Mouse (Mus musculus) spleen, adult 2 months (tissue): ENCODE data around the gene Cyb5r2. TPM values are rescaled to one million over a fixed set of nuclear protein-coding genes. Genes with fewer than 3 reads are reported as not detected.

Source experiments
- DNase-seq, 2 experiments: peaks; one replicate each; pipeline versions ENCODE4 v3.0.0 to v3.0.0-alpha.2; 2012 to 2021; ENCODE audit warnings: low spot score in 2 of 2, low read depth in 1 of 2
- H3K27ac ChIP-seq: fragments of 200-500 bp; 2 replicates; pipeline ENCODE4 v1.5.1; 2012; ENCODE audit warnings: low read length, inconsistent platforms; ENCODE audit not compliant: insufficient read depth
- H3K27me3 ChIP-seq: fragments of 200-500 bp; 2 replicates; pipeline ENCODE4 v1.6.1; 2012; ENCODE audit warnings: mild to moderate bottlenecking, moderate library complexity, low read length, inconsistent platforms; ENCODE audit not compliant: control insufficient read depth, insufficient read depth
- H3K36me3 ChIP-seq: fragments of 200-500 bp; 2 replicates; pipeline ENCODE4 v1.6.1; 2012; ENCODE audit warnings: mild to moderate bottlenecking, low read length, inconsistent platforms; ENCODE audit not compliant: control insufficient read depth, insufficient read depth
- H3K4me1 ChIP-seq: fragments of 200-500 bp; 2 replicates; pipeline ENCODE4 v1.6.1; 2011; ENCODE audit warnings: inconsistent platforms; ENCODE audit not compliant: control insufficient read depth, insufficient read depth, insufficient read length
- H3K4me3 ChIP-seq: fragments of 200-500 bp; 2 replicates; pipeline ENCODE4 v1.5.1; 2011; ENCODE audit warnings: mild to moderate bottlenecking, inconsistent platforms; ENCODE audit not compliant: insufficient read depth, insufficient read length; ENCODE audit errors: extremely low read depth
- CTCF ChIP-seq: fragments of 200-500 bp; IDR thresholded peaks from 2 replicates; pipeline ENCODE4 v1.5.1; 2011; ENCODE audit warnings: mild to moderate bottlenecking, inconsistent platforms; ENCODE audit not compliant: insufficient read depth, insufficient read length, insufficient replicate concordance; ENCODE audit errors: extremely low read depth
- POLR2A ChIP-seq: fragments of 200-500 bp; IDR thresholded peaks from 2 replicates; pipeline ENCODE4 v1.6.1; 2011; ENCODE audit warnings: low read depth, low read length, inconsistent platforms
- WGBS: fragments of 180-500 bp; shearing (Covaris S2); methylation state at CpG from one replicate; pipeline ENCODE4 v1.1.7; 2018; 5-methylcytosine and 5-hydroxymethylcytosine counted together
- polyA plus RNA-seq: library from polyadenylated mRNA; depleted of rRNA; stranded (reverse); fragments of >200 nt; gene quantifications from 2 replicates; pipeline ENCODE4 v1.2.3, GENCODE M21; 2012

Cyb5r2 gene
- polyA plus RNA-seq, 1 experiment: 0.20 TPM

- 4% methylated on average over 2 of the region's 2 CpGs for WGBS
- DNase-seq: peak; percentile 31 to 56
- TF ChIP-seq CTCF (peak; percentile 54; the same call in 1 of the 2 replicates), POLR2A (no peak)
Measured at GRCm38 (mm10) chr7:107747954-107748353, 9.9 kb downstream of the Cyb5r2 start.

GRCm38 (mm10) chr7:107747476-107747875 is 10.4 kb downstream of the Cyb5r2 start:
- Histone ChIP-seq H3K27ac (no peak overlapping the region), H3K4me1 (no peaks in the 10 kb centered on the region), H3K4me3 (no peak overlapping the region), H3K27me3 (no peaks in the 10 kb centered on the region), H3K36me3 (peaks cover 3% of the 10 kb centered on the region)
- TF ChIP-seq CTCF (no peak), POLR2A (no peak)
- DNase-seq: no peak
- WGBS: 89% methylated on average over 9 of the region's 9 CpGs

More at GRCm38 (mm10) chr7:107747954-107748353, 9.9 kb downstream of the Cyb5r2 start:
- Histone ChIP-seq H3K36me3 (peaks cover 3% of the 10 kb centered on the region), H3K4me1 (no peaks in the 10 kb centered on the region), H3K4me3 (no peak overlapping the region), H3K27me3 (no peaks in the 10 kb centered on the region), H3K27ac (no peak overlapping the region)

GRCm38 (mm10) chr7:107746036-107746435 is 11.8 kb downstream of the Cyb5r2 start:
- TF ChIP-seq CTCF (no peak), POLR2A (no peak)
- Histone ChIP-seq H3K27me3 (no peaks in the 10 kb centered on the region), H3K4me1 (no peaks in the 10 kb centered on the region), H3K27ac (no peak overlapping the region; the same call in 1 of the 2 replicates), H3K4me3 (no peak overlapping the region), H3K36me3 (peaks cover 3% of the 10 kb centered on the region)
- WGBS: 74% methylated on average over 8 of the region's 8 CpGs
- DNase-seq: peak in 1 of 2 experiments; percentile 12

- 81% methylated on average over 2 of the region's 2 CpGs for WGBS
- TF ChIP-seq POLR2A (no peak), CTCF (no peak)
- Histone ChIP-seq H3K4me3 (no peak overlapping the region), H3K36me3 (peaks cover 3% of the 10 kb centered on the region), H3K27me3 (no peaks in the 10 kb centered on the region), H3K27ac (no peak overlapping the region), H3K4me1 (no peaks in the 10 kb centered on the region)
- DNase-seq: no peak
Measured at GRCm38 (mm10) chr7:107745111-107745510, 12.7 kb downstream of the Cyb5r2 start.

- peaks cover 3% of the 10 kb centered on the region for H3K36me3 ChIP-seq
- WGBS: 89% methylated on average over 4 of the region's 4 CpGs
- no peak for TF ChIP-seq POLR2A
- no peak for TF ChIP-seq CTCF
Measured at GRCm38 (mm10) chr7:107744454-107744853, 13.4 kb downstream of the Cyb5r2 start.

GRCm38 (mm10) chr7:107742963-107743465 is 14.8 kb downstream of the Cyb5r2 start:
- H3K36me3 ChIP-seq: peaks cover 3% of the 10 kb centered on the region
- no peak for DNase-seq
- no peak overlapping the region for H3K4me3 ChIP-seq
- no peaks in the 10 kb centered on the region for H3K27me3 ChIP-seq
- WGBS: 90% methylated on average over 10 of the region's 10 CpGs
- H3K27ac ChIP-seq: no peak overlapping the region
- H3K4me1 ChIP-seq: no peaks in the 10 kb centered on the region
- TF ChIP-seq CTCF: no peak
- no peak for TF ChIP-seq POLR2A

More at GRCm38 (mm10) chr7:107744454-107744853, 13.4 kb downstream of the Cyb5r2 start:
- no peak overlapping the region for H3K4me3 ChIP-seq
- no peak overlapping the region for H3K27ac ChIP-seq
- H3K4me1 ChIP-seq: no peaks in the 10 kb centered on the region
- no peak for DNase-seq
- no peaks in the 10 kb centered on the region for H3K27me3 ChIP-seq

GRCm38 (mm10) chr7:107738726-107739125 is 19.1 kb downstream of the Cyb5r2 start:
- DNase-seq: no peak
- H3K36me3 ChIP-seq: peaks cover 3% of the 10 kb centered on the region
- H3K27ac ChIP-seq: no peak overlapping the region

More at GRCm38 (mm10) chr7:107738726-107739125, 19.1 kb downstream of the Cyb5r2 start:
- H3K4me1 ChIP-seq: no peaks in the 10 kb centered on the region
- 54% methylated on average over 2 of the region's 2 CpGs for WGBS
- H3K4me3 ChIP-seq: no peak overlapping the region
- TF ChIP-seq CTCF: no peak
- TF ChIP-seq POLR2A: no peak
- H3K27me3 ChIP-seq: no peaks in the 10 kb centered on the region
